Mouse (Mus musculus): ENCODE results near the gene Nemp1. TPM values are rescaled to one million over a fixed set of nuclear protein-coding genes. Genes with fewer than 3 reads are reported as not detected.
A peak's percentile ranks its signal among the peaks of the same experiment; 100 is the strongest.

Nemp1 gene
- total and polyA plus RNA-seq, 2 experiments from 2014 or later = 2.8 to 6.1 TPM

GRCm38 (mm10) chr10:127621191-127622056 lies 45.3 kb upstream of the Nemp1 start:
- peaks cover 30% of the 10 kb centered on the region for H3K4me1 ChIP-seq (ENCODE audit: insufficient read depth)
- DNase-seq (peak; percentile 96), ATAC-seq (peak; percentile 73)
- WGBS = under 1% methylated on average over 34 of the region's 39 CpGs
- H3K27me3 ChIP-seq (ENCODE audit: insufficient read depth, low read length) = no peaks in the 10 kb centered on the region
- peak overlapping the region; percentile 96 for H3K9ac ChIP-seq
- 0 out of 2 replicates have a peak, but pooled peaks have one; percentile 3 for TF ChIP-seq CTCF (IDR thresholded peaks at IDR 0.05; ENCODE audit: low read depth)
- peak overlapping the region; percentile 72 for H3K27ac ChIP-seq (ENCODE audit: low read depth, low read length)
- no peaks in the 10 kb centered on the region for H3K36me3 ChIP-seq (ENCODE audit: insufficient read depth)
- H3K9me3 ChIP-seq (ENCODE audit: low read length) = no peaks in the 10 kb centered on the region
- peak overlapping the region; percentile 92 for H3K4me2 ChIP-seq (ENCODE audit: low read depth)
- H3K4me3 ChIP-seq (ENCODE audit: low read depth, low read length) = peak overlapping the region; percentile 90

- H3K36me3 ChIP-seq (ENCODE audit: insufficient read depth) = no peaks in the 10 kb centered on the region
- H3K4me3 ChIP-seq (ENCODE audit: low read depth, low read length) = peak overlapping the region; percentile 90
- H3K4me1 ChIP-seq (ENCODE audit: insufficient read depth) = peaks cover 27% of the 10 kb centered on the region
- peak overlapping the region; percentile 92 for H3K4me2 ChIP-seq (ENCODE audit: low read depth)
- H3K9ac ChIP-seq = peak overlapping the region; percentile 96; the same call in 1 of the 2 replicates
- DNase-seq (peak; percentile 36), ATAC-seq (peak; percentile 10; the same call in 1 of the 2 replicates)
- peak; percentile 55 for TF ChIP-seq CTCF (IDR thresholded peaks at IDR 0.05; ENCODE audit: low read depth)
- H3K27me3 ChIP-seq (ENCODE audit: insufficient read depth, low read length) = no peaks in the 10 kb centered on the region
- H3K9me3 ChIP-seq (ENCODE audit: low read length) = no peaks in the 10 kb centered on the region
- under 1% methylated on average over 13 of the region's 13 CpGs for WGBS
- peak overlapping the region; percentile 72 for H3K27ac ChIP-seq (ENCODE audit: low read depth, low read length)
Observed at GRCm38 (mm10) chr10:127622057-127622392, 44.7 kb upstream of the Nemp1 start.

- H3K4me2 ChIP-seq (ENCODE audit: low read depth) = no peak overlapping the region
- peaks cover 20% of the 10 kb centered on the region for H3K4me1 ChIP-seq (ENCODE audit: insufficient read depth)
- 63% methylated on average over 4 of the region's 4 CpGs for WGBS
- H3K9ac ChIP-seq = no peak overlapping the region
- no peak for TF ChIP-seq CTCF (IDR thresholded peaks at IDR 0.05; ENCODE audit: low read depth)
- no peak for ATAC-seq
- no peak overlapping the region for H3K27ac ChIP-seq (ENCODE audit: low read depth, low read length)
- no peak overlapping the region for H3K4me3 ChIP-seq (ENCODE audit: low read depth, low read length)
- no peaks in the 10 kb centered on the region for H3K36me3 ChIP-seq (ENCODE audit: insufficient read depth)
- DNase-seq = no peak
- H3K27me3 ChIP-seq (ENCODE audit: insufficient read depth, low read length) = no peaks in the 10 kb centered on the region
- no peaks in the 10 kb centered on the region for H3K9me3 ChIP-seq (ENCODE audit: low read length)
Observed at GRCm38 (mm10) chr10:127622661-127623060, 44.0 kb upstream of the Nemp1 start.

- no peak overlapping the region for H3K27ac ChIP-seq (ENCODE audit: low read depth, low read length)
- no peaks in the 10 kb centered on the region for H3K27me3 ChIP-seq (ENCODE audit: insufficient read depth, low read length)
- TF ChIP-seq CTCF (IDR thresholded peaks at IDR 0.05; ENCODE audit: low read depth) = peak; percentile 25
- DNase-seq = no peak
- no peaks in the 10 kb centered on the region for H3K36me3 ChIP-seq (ENCODE audit: insufficient read depth)
- ATAC-seq = no peak
- H3K4me3 ChIP-seq (ENCODE audit: low read depth, low read length) = no peak overlapping the region
- H3K4me2 ChIP-seq (ENCODE audit: low read depth) = no peak overlapping the region
- H3K9ac ChIP-seq = no peak overlapping the region
- 93% methylated on average over 6 of the region's 6 CpGs for WGBS
- no peaks in the 10 kb centered on the region for H3K9me3 ChIP-seq (ENCODE audit: low read length)
- H3K4me1 ChIP-seq (ENCODE audit: insufficient read depth) = peaks cover 11% of the 10 kb centered on the region
Observed at GRCm38 (mm10) chr10:127623439-127624216, 43.1 kb upstream of the Nemp1 start.

DNA sequence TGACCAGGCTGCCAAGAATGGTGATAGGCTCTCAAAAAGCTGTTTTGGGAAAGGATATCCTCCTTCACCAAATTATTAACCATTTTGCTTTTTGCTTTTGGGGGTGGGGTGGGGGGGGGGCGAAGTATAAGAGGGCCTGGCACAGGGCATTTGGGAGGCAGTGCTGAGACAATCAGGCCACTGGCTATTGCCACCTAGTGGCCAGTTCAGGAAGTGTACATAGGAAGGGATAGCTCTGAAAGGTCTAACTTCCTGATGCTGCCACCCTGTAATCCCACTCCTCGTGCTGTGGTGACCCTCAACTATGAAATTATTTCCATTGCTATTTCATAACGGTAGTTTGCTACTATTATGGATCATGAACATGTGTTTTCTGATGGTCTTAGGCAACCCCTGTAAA lies 40.3 kb upstream of the Nemp1 start:
- no peak for ATAC-seq
- WGBS = 88% methylated on average over 3 of the region's 3 CpGs
- Histone ChIP-seq H3K27me3 (ENCODE audit: insufficient read depth, low read length) (no peaks in the 10 kb centered on the region), H3K4me3 (ENCODE audit: low read depth, low read length) (no peak overlapping the region), H3K36me3 (ENCODE audit: insufficient read depth) (no peaks in the 10 kb centered on the region), H3K9me3 (ENCODE audit: low read length) (no peaks in the 10 kb centered on the region), H3K4me1 (ENCODE audit: insufficient read depth) (0 out of 2 replicates have a peak, but pooled peaks cover 2% of the 10 kb centered on the region), H3K27ac (ENCODE audit: low read depth, low read length) (no peak overlapping the region), H3K9ac (no peak overlapping the region), H3K4me2 (ENCODE audit: low read depth) (no peak overlapping the region)
- peak; percentile 63 for TF ChIP-seq CTCF (IDR thresholded peaks at IDR 0.05; ENCODE audit: low read depth)
- peak; percentile 33 for DNase-seq

DNA sequence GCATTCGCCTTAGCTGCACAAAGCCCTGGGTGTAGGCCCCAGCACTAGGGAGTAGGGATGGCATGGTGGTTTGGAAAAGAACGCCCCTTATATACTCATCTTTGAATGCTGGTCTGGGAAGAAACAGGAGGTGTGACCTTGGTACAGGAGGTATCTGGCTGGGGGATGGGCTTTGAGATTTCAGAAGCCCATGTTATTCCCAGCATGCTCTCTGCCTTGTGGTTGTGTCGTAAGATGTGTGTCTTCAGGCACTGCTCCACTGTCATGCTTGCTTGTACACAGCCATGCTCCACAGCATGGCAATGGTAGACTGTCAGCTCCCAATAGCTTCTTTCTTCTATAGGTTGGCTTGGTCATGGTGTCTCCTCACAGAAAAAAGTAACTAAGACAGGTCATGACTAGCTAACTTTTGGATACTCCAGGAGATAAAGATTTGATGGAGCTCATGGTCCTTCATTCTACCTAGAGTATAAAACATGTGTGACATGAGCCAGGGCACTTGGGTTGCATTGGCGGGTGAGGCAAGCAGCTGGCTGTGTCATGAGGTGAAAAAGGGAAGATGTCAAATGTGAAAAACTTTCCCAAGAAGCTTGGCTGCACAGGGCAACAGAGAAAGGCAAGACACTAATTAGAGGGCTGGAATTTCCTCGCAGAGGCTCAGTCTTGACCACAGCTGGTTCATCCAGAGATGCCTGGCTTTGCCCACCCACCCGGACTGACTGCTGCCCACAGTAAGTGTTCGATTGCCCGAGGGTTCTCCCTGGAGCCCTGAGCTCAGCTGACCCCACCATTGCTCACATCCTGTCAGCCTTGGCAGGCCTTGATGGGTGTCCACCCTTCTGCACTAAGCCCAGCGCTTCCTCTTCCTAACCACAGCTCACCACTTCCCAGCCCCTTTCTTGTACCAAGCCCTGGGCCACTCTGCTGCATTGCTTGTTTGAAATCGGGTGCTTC lies 35.2 kb upstream of the Nemp1 start:
- no peak for DNase-seq
- TF ChIP-seq CTCF (IDR thresholded peaks at IDR 0.05; ENCODE audit: low read depth) = no peak
- H3K9ac ChIP-seq = no peak overlapping the region
- no peaks in the 10 kb centered on the region for H3K27me3 ChIP-seq (ENCODE audit: insufficient read depth, low read length)
- no peaks in the 10 kb centered on the region for H3K9me3 ChIP-seq (ENCODE audit: low read length)
- no peak; the same call in 1 of the 2 replicates for ATAC-seq
- H3K27ac ChIP-seq (ENCODE audit: low read depth, low read length) = no peak overlapping the region
- no peaks in the 10 kb centered on the region for H3K4me1 ChIP-seq (ENCODE audit: insufficient read depth)
- no peaks in the 10 kb centered on the region for H3K36me3 ChIP-seq (ENCODE audit: insufficient read depth)
- no peak overlapping the region for H3K4me3 ChIP-seq (ENCODE audit: low read depth, low read length)
- H3K4me2 ChIP-seq (ENCODE audit: low read depth) = no peak overlapping the region
- 82% methylated on average over 10 of the region's 10 CpGs for WGBS
